Mouse (Mus musculus): ENCODE results near the gene Pparg. TPM values are rescaled to one million over a fixed set of nuclear protein-coding genes. Genes with fewer than 3 reads are reported as not detected.

Pparg gene
- polyA plus RNA-seq, 3 experiments from 2014 or later, result 0.43 to 0.99 (median 0.54) TPM

GRCm38 (mm10) chr6:115361606-115362462, 1.1 kb downstream of the Pparg start:
- no peak for ATAC-seq

GRCm38 (mm10) chr6:115366869-115367610, 6.3 kb downstream of the Pparg start:
- no peak for ATAC-seq

GRCm38 (mm10) chr6:115374871-115375852, 14.4 kb downstream of the Pparg start:
- no peak for ATAC-seq

- no peak for ATAC-seq
Observed at GRCm38 (mm10) chr6:115380596-115380995, 19.8 kb downstream of the Pparg start.

GRCm38 (mm10) chr6:115382712-115383111, 22.0 kb downstream of the Pparg start:
- ATAC-seq, result no peak

- no peak for ATAC-seq
Observed at GRCm38 (mm10) chr6:115389945-115390540, 29.3 kb downstream of the Pparg start.

- no peak for ATAC-seq
Observed at GRCm38 (mm10) chr6:115396911-115397310, 36.2 kb downstream of the Pparg start.

GRCm38 (mm10) chr6:115404354-115404753, 43.6 kb downstream of the Pparg start:
- no peak for ATAC-seq

GRCm38 (mm10) chr6:115411477-115411876, 50.7 kb downstream of the Pparg start:
- ATAC-seq, result no peak

- ATAC-seq, result no peak
Observed at GRCm38 (mm10) chr6:115418171-115418570, 57.4 kb downstream of the Pparg start.

- ATAC-seq, result no peak
Observed at GRCm38 (mm10) chr6:115418964-115419363, 58.2 kb downstream of the Pparg start.

GRCm38 (mm10) chr6:115420963-115421362, 60.2 kb downstream of the Pparg start:
- ATAC-seq, result no peak

GRCm38 (mm10) chr6:115421665-115422064, 60.9 kb downstream of the Pparg start:
- no peak for ATAC-seq

- ATAC-seq, result no peak
Observed at GRCm38 (mm10) chr6:115424433-115424832, 63.7 kb downstream of the Pparg start.

- ATAC-seq, result no peak
Observed at GRCm38 (mm10) chr6:115432726-115433125, 72.0 kb downstream of the Pparg start.

GRCm38 (mm10) chr6:115434054-115434453, 73.3 kb downstream of the Pparg start:
- no peak for ATAC-seq

- no peak for ATAC-seq
Observed at GRCm38 (mm10) chr6:115434816-115435215, 74.1 kb downstream of the Pparg start.

GRCm38 (mm10) chr6:115440231-115441006, 79.7 kb downstream of the Pparg start:
- ATAC-seq, result no peak

GRCm38 (mm10) chr6:115452501-115452900, 91.8 kb downstream of the Pparg start:
- no peak for ATAC-seq

- ATAC-seq, result no peak
Observed at GRCm38 (mm10) chr6:115462743-115463337, 102.1 kb downstream of the Pparg start.

GRCm38 (mm10) chr6:115463338-115463737, 102.6 kb downstream of the Pparg start:
- no peak for ATAC-seq
